Mouse (Mus musculus): Measurements from ENCODE around the gene Nub1.

DNA sequence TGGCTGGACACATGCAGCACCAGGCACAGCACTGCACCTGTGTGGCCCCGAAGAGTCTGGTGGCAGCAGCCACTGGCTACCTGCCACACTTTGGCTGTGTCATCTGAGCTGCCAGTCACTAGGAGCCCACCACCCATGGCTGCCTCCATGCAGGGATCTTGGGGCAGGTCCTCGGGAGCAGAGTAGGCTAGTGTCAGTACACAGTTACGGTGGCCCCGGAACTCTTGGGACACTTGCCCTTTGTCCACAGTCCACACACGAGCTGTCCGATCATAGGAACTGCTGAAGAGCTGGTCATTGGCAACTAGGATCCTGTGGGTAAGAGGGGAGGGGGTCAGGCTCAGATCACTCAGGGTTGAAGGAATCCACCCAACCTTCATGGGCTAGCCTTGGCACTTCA, 32.7 kb downstream of the Nub1 start:
- TF ChIP-seq CTCF (IDR thresholded peaks at IDR 0.05; ENCODE audit: low read depth) (no peak), EP300 (IDR thresholded peaks at IDR 0.05; ENCODE audit: low read depth) (no peak)

Data from liver, embryonic 14.5 days (tissue).